Mouse (Mus musculus): ENCODE data around the gene Mthfr.

- TF ChIP-seq CTCF (IDR thresholded peaks at IDR 0.05 in 2 of 3, conservative IDR thresholded peaks at IDR 0.05 in 1 of 3; ENCODE audit: control insufficient read depth in 1 of 3, insufficient read depth in 1 of 3, low read depth in 2 of 3, low read length in 3 of 3, poor library complexity in 1 of 3, severe bottlenecking in 1 of 3) (no peak), EP300 (IDR thresholded peaks at IDR 0.05; ENCODE audit: low read depth in 1 of 2, low read length in 2 of 2) (no peak), POLR2AphosphoS2 (IDR thresholded peaks at IDR 0.05; ENCODE audit: low read length) (no peak), JUND (IDR thresholded peaks at IDR 0.05; ENCODE audit: low read depth, low read length) (no peak), NELFE (IDR thresholded peaks at IDR 0.05; ENCODE audit: low read depth, low read length) (no peak), POLR2A (IDR thresholded peaks at IDR 0.05; ENCODE audit: control insufficient read depth in 1 of 2, insufficient read depth in 1 of 2, low read depth in 1 of 2, low read length in 2 of 2, poor library complexity in 1 of 2) (no peak), USF2 (IDR thresholded peaks at IDR 0.05; ENCODE audit: borderline replicate concordance in 1 of 2, insufficient read depth in 1 of 2, low read depth in 1 of 2, low read length in 2 of 2) (no peak), MEF2A (IDR thresholded peaks at IDR 0.05; ENCODE audit: extremely low read depth, insufficient replicate concordance, low read depth, low read length, poor library complexity, severe bottlenecking) (no peak), ZMIZ1 (IDR thresholded peaks at IDR 0.05; ENCODE audit: low read depth, low read length) (no peak), POLR2AphosphoS5 (IDR thresholded peaks at IDR 0.05; ENCODE audit: borderline replicate concordance, low read depth, low read length) (no peak), ELF1 (IDR thresholded peaks at IDR 0.05; ENCODE audit: low read depth, low read length) (no peak), MYC (IDR thresholded peaks at IDR 0.05; ENCODE audit: low read depth, low read length) (no peak)
These were observed 27.5 kb upstream of the Mthfr start for GRCm38 (mm10) chr4:148011332-148011731.
